ENCODE assay signal across 8 mouse cellular contexts in genomic region chr4:40182651-40183320, GRCm38 (mm10). TPM values are rescaled to one million over a fixed set of nuclear protein-coding genes. Genes with fewer than 3 reads are reported as not detected.
DNase-seq lines count a peak whose midpoint lies in the region; ATAC-seq and TF ChIP-seq lines count a peak whose summit lies in the region.

No protein-coding gene starts in this region.

- H3K27ac ChIP-seq in lung, embryonic 14.5 days (ENCODE audit: low read depth) = no peak overlapping the region

- peak; percentile 71; the same call in 1 of the 2 replicates for ATAC-seq in lung, embryonic 14.5 days (ENCODE audit: insufficient read depth)

- H3K4me3 ChIP-seq in lung, embryonic 14.5 days (ENCODE audit: low read depth, low read length) = no peak overlapping the region

- H3K9me3 ChIP-seq in lung, embryonic 14.5 days (ENCODE audit: low read depth, low read length) = no peaks in the 10 kb centered on the region

- H3K27me3 ChIP-seq in lung, embryonic 14.5 days (ENCODE audit: insufficient read depth, low read length) = no peaks in the 10 kb centered on the region

- peak; percentile 43 to 64 for DNase-seq in CD8-positive naive resting alpha-beta T cell, adult 2 months (ENCODE audit: low read depth in 2 of 2, low spot score in 2 of 2)
- DNase-seq in adrenal gland, postnatal 10 days = peak; percentile 86
- peak; percentile 56 for DNase-seq in embryo, embryonic 9.5 days (ENCODE audit: extremely low spot score)
- DNase-seq in heart, postnatal 4 days = peak; percentile 77
- DNase-seq in layer of hippocampus, adult 18-20 months (ENCODE audit: low spot score in 2 of 2) = peak; percentile 44 to 82
- peak; percentile 83 for DNase-seq in lung, embryonic 14.5 days
- peak; percentile 50 for DNase-seq in ovary, postnatal 10 days (ENCODE audit: low spot score)
- peak; percentile 34 to 71 for DNase-seq in thymus, postnatal 10 days (ENCODE audit: low spot score in 2 of 2)

- H3K36me3 ChIP-seq in lung, embryonic 14.5 days (ENCODE audit: insufficient read depth) = peaks cover 79% of the 10 kb centered on the region

- WGBS in lung, embryonic 14.5 days = 34% methylated on average over 14 of the region's 14 CpGs

- H3K4me1 ChIP-seq in lung, embryonic 14.5 days (ENCODE audit: insufficient read depth) = no peaks in the 10 kb centered on the region

- no peak overlapping the region for H3K4me2 ChIP-seq in lung, embryonic 14.5 days

- H3K9ac ChIP-seq in lung, embryonic 14.5 days = no peak overlapping the region

- TF ChIP-seq CTCF in lung, embryonic 14.5 days (IDR thresholded peaks at IDR 0.05; ENCODE audit: low read depth) = peak; percentile 74

RNA-seq across cellular contexts. Expression of gene Aco1, which starts 39.9 kb away (rescaled TPM):
- total RNA-seq in adrenal gland, postnatal 10 days (2021) = 100 to 1,000 TPM; 130 to 174 TPM
- 10 to 100 TPM; 42.6 to 43.5 TPM for total RNA-seq in heart, postnatal 4 days (2021)
- total RNA-seq in layer of hippocampus, adult 18-20 months (2021) = 10 to 100 TPM; 23.7 to 24.5 TPM
- 60.1 and 63.4 TPM in 2 replicates for polyA plus RNA-seq in lung, embryonic 14.5 days (2014; fragmentation: Nextera tagmentation; extraction: Ambion mirVana)

RNA-seq across cellular contexts. Expression of gene Ddx58, which starts 56.8 kb away (rescaled TPM):
- 10 to 100 TPM; 17.5 to 20.9 TPM for total RNA-seq in adrenal gland, postnatal 10 days (2021)
- total RNA-seq in heart, postnatal 4 days (2021) = 1 to 10 TPM; 6.9 to 7.4 TPM
- 1 to 10 TPM; 3.2 to 4.2 TPM for total RNA-seq in layer of hippocampus, adult 18-20 months (2021)
- polyA plus RNA-seq in lung, embryonic 14.5 days (2014; fragmentation: Nextera tagmentation; extraction: Ambion mirVana) = 7.6 and 9.2 TPM in 2 replicates
